Mouse (Mus musculus): ENCODE measurements around the gene Fa2h.
"Not testable (repeated sequence)": the region's sequence is repeated elsewhere in the genome, so short reads cannot be mapped to it uniquely, and the experiment has no call there.

Gene Fa2h

GRCm38 (mm10) chr8:111358905-111359304 is 34.7 kb downstream of the Fa2h start:
- no peak for DNase-seq (ENCODE audit: low read depth, low spot score)

DNA sequence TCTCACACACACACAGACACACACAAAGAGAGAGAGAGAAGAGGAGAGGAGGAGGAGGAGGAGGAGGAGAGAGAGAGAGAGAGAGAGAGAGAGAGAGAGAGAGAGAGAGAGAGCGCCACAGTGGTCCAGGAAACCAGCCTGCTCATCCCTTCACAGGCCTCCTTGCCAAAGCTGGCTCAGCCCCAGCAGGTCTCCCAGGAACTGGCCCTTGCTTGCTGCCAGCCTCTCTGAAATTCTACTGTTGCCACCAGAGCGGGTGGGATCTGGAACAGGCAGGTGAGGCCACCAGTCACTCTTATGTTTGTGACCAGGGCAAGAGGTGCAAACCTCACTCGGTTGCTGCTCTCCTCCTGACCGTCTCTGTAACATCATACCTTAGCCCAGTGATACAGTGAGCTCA is 36.2 kb downstream of the Fa2h start:
- DNase-seq (ENCODE audit: low read depth, low spot score): no peak

DNA sequence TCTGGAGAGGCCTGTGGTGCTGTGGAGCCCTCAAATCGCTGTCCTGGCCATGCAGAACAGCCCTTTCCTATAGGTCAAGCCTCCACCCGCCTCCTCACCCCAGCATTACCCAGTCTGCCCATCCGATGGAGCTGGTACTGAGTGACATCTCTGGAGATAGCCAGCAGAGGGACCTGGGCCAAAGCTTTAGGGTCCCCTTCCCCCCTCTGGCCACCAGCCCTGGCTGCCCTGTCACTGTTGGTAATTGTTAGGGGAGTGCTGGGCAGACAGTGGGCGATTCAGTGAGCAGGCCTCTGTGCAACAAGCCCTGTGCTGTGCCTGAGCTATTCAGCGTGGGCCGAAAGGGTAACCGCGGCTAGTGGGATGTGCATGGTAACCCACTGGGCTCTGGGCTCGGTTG is 40.1 kb downstream of the Fa2h start:
- no peak for DNase-seq (ENCODE audit: low read depth, low spot score)

DNA sequence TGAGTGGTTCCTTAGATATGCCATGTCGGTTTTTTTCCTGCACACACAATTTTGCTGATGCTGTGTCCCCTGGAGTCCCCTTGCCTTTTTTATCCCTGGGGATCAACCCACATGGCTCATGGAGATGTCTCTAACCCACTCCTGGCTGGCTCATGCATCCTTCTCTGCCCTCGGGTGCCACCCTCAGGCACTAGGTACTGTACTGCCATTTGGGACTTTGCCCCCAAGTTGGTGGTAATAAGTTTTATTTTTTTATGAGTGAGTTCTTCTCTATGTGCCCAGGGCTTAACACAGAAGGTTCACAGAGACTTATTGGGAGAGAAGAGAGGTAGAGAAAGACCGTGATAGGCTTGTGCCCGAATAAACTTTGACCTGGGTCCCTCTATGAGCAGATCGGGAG is 41.3 kb downstream of the Fa2h start:
- no peak for DNase-seq (ENCODE audit: low read depth, low spot score)

- no peak for DNase-seq (ENCODE audit: low read depth, low spot score)
Measured at GRCm38 (mm10) chr8:111350577-111350976, 43.0 kb downstream of the Fa2h start.

DNA sequence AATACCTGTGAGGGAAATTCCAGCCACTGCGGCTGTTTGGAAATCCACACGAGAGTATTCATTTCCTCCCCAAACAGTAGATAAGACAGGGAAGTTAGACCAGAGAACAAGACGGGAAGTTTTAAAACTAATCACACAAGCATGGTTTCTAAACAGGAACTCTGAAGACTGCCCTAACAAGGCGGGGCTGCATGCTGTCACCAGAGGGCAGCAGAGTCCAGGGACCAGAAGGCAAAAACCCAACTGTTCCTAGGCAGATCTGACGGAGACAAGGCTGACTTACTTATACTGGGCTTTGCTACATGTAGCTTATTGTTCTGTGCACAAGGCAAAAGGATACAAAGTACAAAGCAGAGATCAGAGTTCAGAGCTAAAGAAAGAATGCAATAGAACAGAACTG is 50.4 kb downstream of the Fa2h start:
- peak; percentile 41 for DNase-seq (ENCODE audit: low read depth, low spot score)

DNA sequence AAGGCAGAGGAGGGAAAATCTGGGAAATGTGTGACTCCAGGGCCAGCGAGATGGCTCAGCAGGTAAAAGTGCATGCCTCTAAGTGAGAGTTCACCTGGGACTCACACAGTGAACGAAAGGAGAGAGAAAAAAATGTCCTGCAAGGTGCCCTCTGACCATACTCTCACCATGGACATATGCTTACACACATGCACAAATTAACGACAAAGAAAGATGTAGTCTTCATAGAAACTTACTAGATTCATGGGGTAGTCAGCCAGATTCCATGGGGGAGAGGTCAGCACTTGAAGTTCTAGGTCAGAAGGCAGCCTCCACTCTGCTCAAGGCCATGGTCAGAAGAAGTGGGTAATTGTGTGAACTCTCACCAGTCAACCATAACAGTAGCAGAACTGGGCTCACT is 53.4 kb downstream of the Fa2h start:
- DNase-seq (ENCODE audit: low read depth, low spot score): no peak

- DNase-seq (ENCODE audit: low read depth, low spot score): no peak
Measured at GRCm38 (mm10) chr8:111338370-111339208, 55.0 kb downstream of the Fa2h start.

- no peak for DNase-seq (ENCODE audit: low read depth, low spot score)
Measured at GRCm38 (mm10) chr8:111337890-111338347, 55.7 kb downstream of the Fa2h start, which contains the start of gene Mlkl. Gene Mlkl, minus strand, starts transcription at chr8:111338177.

GRCm38 (mm10) chr8:111337311-111337889 is 56.2 kb downstream of the Fa2h start:
- DNase-seq (ENCODE audit: low read depth, low spot score): no peak

- DNase-seq (ENCODE audit: low read depth, low spot score): no peak
Measured at GRCm38 (mm10) chr8:111336692-111337091, 56.9 kb downstream of the Fa2h start.

GRCm38 (mm10) chr8:111325222-111325790 is 68.3 kb downstream of the Fa2h start:
- no peak for DNase-seq (ENCODE audit: low read depth, low spot score)

DNA sequence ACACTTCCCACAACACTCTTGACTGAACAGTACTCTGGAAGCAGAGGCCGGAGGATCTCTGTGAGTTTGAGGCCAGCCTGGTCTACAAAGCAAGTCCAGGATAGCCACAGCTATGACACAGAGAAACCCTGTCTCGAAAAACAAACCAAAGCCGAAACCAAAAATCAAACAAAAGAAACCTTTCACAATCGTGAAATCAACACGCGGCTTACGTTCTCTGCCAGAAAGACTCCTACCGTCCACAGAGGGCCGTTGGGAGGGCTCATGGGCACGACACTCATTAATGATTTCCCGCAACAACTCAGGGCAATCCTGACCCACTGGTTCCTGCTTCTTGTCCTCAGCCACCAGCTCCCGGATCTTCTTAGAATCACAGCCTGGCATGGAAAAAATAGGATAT is 78.9 kb downstream of the Fa2h start:
- DNase-seq (ENCODE audit: low read depth, low spot score): no peak

GRCm38 (mm10) chr8:111313961-111314360 is 79.7 kb downstream of the Fa2h start:
- not testable (repeated sequence) for DNase-seq (ENCODE audit: low read depth, low spot score)

DNA sequence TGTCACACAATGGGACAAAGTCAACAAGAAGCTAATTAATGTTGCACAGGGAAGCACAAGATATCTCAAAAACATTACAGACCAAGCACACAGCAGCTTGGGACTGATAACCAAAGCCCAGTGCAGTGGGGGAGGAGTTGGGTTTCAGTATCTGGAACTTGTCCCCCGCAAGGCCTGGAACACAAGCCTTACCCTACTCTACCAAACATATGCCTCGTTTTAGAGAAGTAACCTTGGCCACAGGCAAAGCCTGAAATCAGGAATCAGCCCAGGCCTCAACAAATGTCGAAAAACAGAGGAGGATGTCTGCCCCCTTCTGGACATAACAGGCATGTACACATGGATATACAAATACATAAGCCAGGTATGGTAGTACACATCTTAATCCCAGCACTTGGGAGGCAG is 80.9 kb downstream of the Fa2h start:
- no peak for DNase-seq (ENCODE audit: low read depth, low spot score)

DNA sequence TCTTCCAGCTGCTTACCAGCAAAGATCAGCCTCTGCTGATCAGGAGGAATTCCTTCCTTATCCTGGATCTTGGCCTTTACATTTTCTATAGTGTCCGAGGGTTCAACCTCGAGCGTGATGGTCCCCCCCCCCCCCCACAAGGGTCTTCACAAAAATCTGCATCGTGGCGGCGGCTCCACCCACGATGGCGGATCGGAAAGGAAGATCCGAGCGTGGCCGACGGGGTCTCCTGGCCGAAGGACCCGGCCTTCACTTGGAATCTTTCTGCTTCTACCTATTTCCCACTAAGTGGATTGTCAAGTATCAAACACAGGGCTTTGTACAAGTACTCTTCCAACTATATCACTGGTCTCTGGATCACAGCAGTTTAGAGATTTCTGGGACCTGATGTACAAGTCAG is 83.6 kb downstream of the Fa2h start:
- DNase-seq (ENCODE audit: low read depth, low spot score): not testable (repeated sequence)

DNA sequence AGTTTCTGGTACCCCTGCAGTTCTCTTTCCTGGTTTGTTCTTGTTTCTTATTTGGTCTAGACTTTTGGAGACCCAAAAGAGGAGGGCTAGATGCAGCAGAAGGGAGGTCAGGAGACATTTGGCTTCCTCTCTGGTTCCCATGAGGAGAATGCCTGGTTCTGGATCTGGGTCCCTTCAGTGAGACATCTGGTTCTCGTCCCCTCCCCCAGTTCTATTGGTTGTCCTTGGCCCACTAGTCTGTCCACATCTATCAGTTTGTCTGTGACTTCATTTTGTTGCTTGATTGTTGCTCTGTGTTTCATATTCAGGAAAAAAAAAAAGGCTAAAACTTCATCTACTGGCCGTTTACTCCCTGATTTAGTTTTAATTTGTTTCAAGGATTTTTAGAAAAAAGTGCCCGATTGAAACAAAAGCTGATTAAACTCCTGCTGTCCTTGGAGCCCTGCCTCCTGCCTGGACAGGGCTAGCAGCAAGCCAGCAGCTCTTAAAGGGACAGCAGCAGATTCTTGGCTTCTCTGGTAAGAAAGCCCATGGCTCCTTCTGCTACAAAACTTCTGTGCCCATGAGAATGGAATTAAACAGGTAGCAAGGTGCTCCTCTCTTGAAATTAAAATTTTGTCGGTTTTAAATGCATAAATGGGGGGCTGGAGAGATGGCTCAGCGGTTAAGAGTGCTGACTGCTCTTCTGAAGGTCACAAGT is 88.4 kb downstream of the Fa2h start:
- no peak for DNase-seq (ENCODE audit: low read depth, low spot score)

DNA sequence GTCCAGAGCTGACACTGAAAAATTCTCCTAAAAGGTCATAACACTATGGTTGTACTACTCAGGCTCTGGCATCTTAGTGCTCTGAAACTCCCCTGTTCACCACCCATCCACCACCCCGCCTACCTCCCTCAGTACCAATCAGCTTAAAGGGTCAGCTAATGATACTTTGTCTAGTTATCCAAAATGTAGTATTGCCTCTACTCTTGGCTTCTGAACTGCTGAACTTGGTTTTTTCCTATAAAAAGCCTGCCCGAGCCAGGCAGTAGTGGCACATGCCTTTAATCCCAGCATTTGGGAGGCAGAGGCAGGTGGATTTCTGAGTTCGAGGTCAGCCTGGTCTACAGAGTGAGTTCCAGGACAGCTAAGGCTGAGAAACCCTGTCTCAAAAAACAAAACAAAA is 89.3 kb downstream of the Fa2h start:
- no peak for DNase-seq (ENCODE audit: low read depth, low spot score)

GRCm38 (mm10) chr8:111303076-111303803 is 90.4 kb downstream of the Fa2h start:
- not testable (repeated sequence) for DNase-seq (ENCODE audit: low read depth, low spot score)

DNA sequence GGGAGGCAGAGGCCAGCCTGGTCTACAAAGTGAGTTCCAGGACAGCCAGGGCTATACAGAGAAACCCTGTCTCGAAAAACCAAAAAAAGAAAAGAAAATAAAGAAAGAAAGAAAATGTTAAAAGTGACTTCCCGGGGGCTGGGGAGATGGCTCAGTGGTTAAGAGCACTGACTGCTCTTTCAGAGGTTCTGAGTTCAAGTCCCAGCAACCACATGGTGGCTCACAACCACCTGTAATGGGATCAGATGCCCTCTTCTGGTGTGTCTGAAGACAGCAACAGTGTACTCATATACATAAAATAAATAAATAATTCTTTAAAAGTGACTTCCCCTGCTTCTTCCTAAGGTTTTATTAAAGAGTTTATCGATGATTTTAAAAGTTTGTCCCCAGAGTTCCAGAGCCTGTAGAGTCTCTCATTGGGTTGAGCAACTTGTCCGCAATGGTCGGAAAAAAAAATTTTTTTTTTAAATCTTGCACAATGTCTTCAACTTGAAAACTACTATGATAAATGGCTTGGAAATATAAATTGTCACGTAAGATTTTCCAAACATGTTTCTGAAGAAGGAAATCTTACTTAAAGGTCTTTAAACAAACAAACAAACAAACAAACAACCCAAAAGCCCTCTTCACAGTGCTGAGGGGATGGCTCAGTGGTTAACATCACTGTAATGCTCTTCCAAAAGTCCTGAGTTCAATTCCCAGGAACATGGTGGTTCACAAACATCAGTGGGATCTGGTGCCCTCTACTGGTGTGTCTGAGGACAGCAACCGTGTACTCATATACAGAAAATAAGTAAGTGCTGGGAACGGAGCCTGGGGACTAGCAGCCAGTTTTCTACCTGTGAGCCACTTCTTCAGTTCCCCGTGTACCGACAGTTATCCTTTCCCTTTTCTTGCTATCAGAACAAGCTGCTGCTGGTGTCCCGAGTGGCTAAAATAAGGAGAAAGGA is 92.8 kb downstream of the Fa2h start:
- DNase-seq (ENCODE audit: low read depth, low spot score): no peak

All from retina, adult 2 months (tissue).